In the genomic region with DNA sequence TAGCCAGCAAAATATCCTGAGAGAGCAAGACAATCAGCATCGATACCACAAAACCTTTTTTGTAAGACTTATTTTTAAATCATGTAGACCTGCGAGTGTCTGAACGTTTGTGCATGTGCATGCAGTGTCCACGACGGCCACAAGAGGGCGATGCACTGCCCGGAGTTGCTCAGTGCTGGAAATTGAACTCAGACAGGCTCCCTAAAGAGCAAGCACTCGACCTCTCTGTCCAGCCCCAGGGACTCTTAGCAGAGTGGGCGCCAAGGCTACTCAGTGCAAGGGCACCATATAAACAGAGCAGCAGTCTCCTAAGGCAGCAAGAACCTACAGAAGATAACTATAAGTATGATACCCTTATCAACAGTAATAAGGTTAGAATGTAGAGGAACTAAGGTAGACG, we compare ENCODE assay signal across 8 mouse cellular contexts. TPM values are rescaled to one million over a fixed set of nuclear protein-coding genes. Genes with fewer than 3 reads are reported as not detected.
DNase-seq lines count a peak whose midpoint lies in the region; ATAC-seq and TF ChIP-seq lines count a peak whose summit lies in the region.

No protein-coding gene starts in this region.

- no peak overlapping the region for H3K4me3 ChIP-seq in ES-Bruce4 (ENCODE audit: low read depth, low read length)
- no peak overlapping the region for H3K4me3 ChIP-seq in forebrain, embryonic 16.5 days (replicated peaks; ENCODE audit: low read length)
- H3K4me3 ChIP-seq in kidney, adult 2 months (ENCODE audit: insufficient read depth, low read depth, low read length): no peak overlapping the region
- H3K4me3 ChIP-seq in liver, adult 2 months (ENCODE audit: insufficient read depth, low read depth, low read length): no peak overlapping the region

- H3K36me3 ChIP-seq in ES-Bruce4 (ENCODE audit: control insufficient read depth, insufficient read depth, low read length, poor library complexity, severe bottlenecking): no peaks in the 10 kb centered on the region
- no peaks in the 10 kb centered on the region for H3K36me3 ChIP-seq in forebrain, embryonic 16.5 days (ENCODE audit: control insufficient read depth, insufficient read depth)
- no peaks in the 10 kb centered on the region for H3K36me3 ChIP-seq in kidney, adult 2 months (ENCODE audit: control insufficient read depth, insufficient read depth, low read length)
- H3K36me3 ChIP-seq in liver, adult 2 months (ENCODE audit: control insufficient read depth, insufficient read depth, low read length): no peaks in the 10 kb centered on the region

- TF ChIP-seq EP300 in ES-Bruce4 (IDR thresholded peaks at IDR 0.05; ENCODE audit: insufficient read depth, low read depth, low read length): peak; percentile 52; the same call in 1 of the 2 replicates

- no peak for TF ChIP-seq POLR2A in ES-Bruce4 (IDR thresholded peaks at IDR 0.05; ENCODE audit: insufficient read depth, low read length)
- TF ChIP-seq POLR2A in kidney, adult 2 months (IDR thresholded peaks at IDR 0.05; ENCODE audit: low read depth, low read length): no peak
- TF ChIP-seq POLR2A in liver, adult 2 months (IDR thresholded peaks at IDR 0.05; ENCODE audit: extremely low read depth, insufficient read depth, low read length): no peak

- 30% methylated on average over 10 of the region's 10 CpGs for WGBS in forebrain, embryonic 16.5 days
- WGBS in kidney, adult 2 months: 24% methylated on average over 10 of the region's 10 CpGs
- WGBS in liver, adult 2 months: 19% methylated on average over 10 of the region's 10 CpGs

- no peak overlapping the region for H3K27ac ChIP-seq in ES-Bruce4 (ENCODE audit: insufficient read depth, low read length)
- H3K27ac ChIP-seq in forebrain, embryonic 16.5 days (ENCODE audit: low read length): no peak overlapping the region
- no peak overlapping the region for H3K27ac ChIP-seq in kidney, adult 2 months (ENCODE audit: insufficient read depth, low read depth, low read length)
- no peak overlapping the region for H3K27ac ChIP-seq in liver, adult 2 months (replicated peaks; ENCODE audit: insufficient read depth, low read depth, low read length)

- no peaks in the 10 kb centered on the region for H3K79me2 ChIP-seq in liver, adult 2 months (ENCODE audit: control insufficient read depth, insufficient read depth, low read length)

- peak; percentile 69 for DNase-seq in 3T3-L1 (ENCODE audit: low read depth, low spot score)
- DNase-seq in kidney, adult 2 months: peak; percentile 70
- DNase-seq in liver, adult 2 months (ENCODE audit: extremely low read depth, low read depth, low spot score): peak; percentile 39
- DNase-seq in thymus, postnatal 36 days: peak; percentile 74 to 78

- H3K4me2 ChIP-seq in forebrain, embryonic 16.5 days (ENCODE audit: low read length): no peak overlapping the region

- H3K9ac ChIP-seq in ES-Bruce4 (ENCODE audit: low read depth, poor library complexity, severe bottlenecking): no peak overlapping the region
- H3K9ac ChIP-seq in forebrain, embryonic 16.5 days (replicated peaks; ENCODE audit: low read depth, low read length): no peak overlapping the region
- no peak overlapping the region for H3K9ac ChIP-seq in liver, adult 2 months (ENCODE audit: low read depth, low read length)

- H3K4me1 ChIP-seq in ES-Bruce4 (ENCODE audit: control insufficient read depth, insufficient read depth, low read length): peaks cover 2% of the 10 kb centered on the region
- H3K4me1 ChIP-seq in forebrain, embryonic 16.5 days (replicated peaks; ENCODE audit: control insufficient read depth, insufficient read depth, low read length): peaks cover 1% of the 10 kb centered on the region; the same call in 1 of the 2 replicates
- H3K4me1 ChIP-seq in kidney, adult 2 months (ENCODE audit: control insufficient read depth, insufficient read depth, low read length): no peaks in the 10 kb centered on the region
- no peaks in the 10 kb centered on the region for H3K4me1 ChIP-seq in liver, adult 2 months (ENCODE audit: control insufficient read depth, insufficient read depth, low read length)

- peak; percentile 68; the same call in 1 of the 2 replicates for ATAC-seq in cerebellum, adult (ENCODE audit: insufficient number of reproducible peaks, low FRiP score, low TSS enrichment)
- ATAC-seq in forebrain, embryonic 16.5 days: 0 out of 2 replicates have a peak, but pooled peaks have one; percentile 49
- peak; percentile 65 for ATAC-seq in neutrophil, adult 5-6 weeks (ENCODE audit: extremely low read depth, insufficient number of reproducible peaks, low FRiP score, poor library complexity, severe bottlenecking)

- H3K9me3 ChIP-seq in ES-Bruce4 (replicated peaks; ENCODE audit: control insufficient read depth, insufficient read depth, low read length, poor library complexity, severe bottlenecking): peaks cover 4% of the 10 kb centered on the region; the same call in 1 of the 2 replicates
- no peaks in the 10 kb centered on the region for H3K9me3 ChIP-seq in forebrain, embryonic 16.5 days (ENCODE audit: control insufficient read depth, low read length)

- H3K27me3 ChIP-seq in ES-Bruce4 (ENCODE audit: control insufficient read depth, insufficient read depth, low read length, poor library complexity, severe bottlenecking): no peaks in the 10 kb centered on the region
- peaks cover 8% of the 10 kb centered on the region; the same call in 1 of the 2 replicates for H3K27me3 ChIP-seq in forebrain, embryonic 16.5 days (replicated peaks; ENCODE audit: control insufficient read depth, insufficient read depth, low read length)
- H3K27me3 ChIP-seq in kidney, adult 2 months (replicated peaks; ENCODE audit: control insufficient read depth, insufficient read depth, low read length): no peaks in the 10 kb centered on the region
- no peaks in the 10 kb centered on the region for H3K27me3 ChIP-seq in liver, adult 2 months (ENCODE audit: control insufficient read depth, insufficient read depth, low read length)

- TF ChIP-seq CTCF in ES-Bruce4 (IDR thresholded peaks at IDR 0.05; ENCODE audit: low read depth, low read length): peak; percentile 98
- TF ChIP-seq CTCF in kidney, adult 2 months (conservative IDR thresholded peaks at IDR 0.05; ENCODE audit: insufficient read depth, insufficient read length, low read depth, low read length): peak; percentile 95
- TF ChIP-seq CTCF in liver, adult 2 months (IDR thresholded peaks at IDR 0.05; ENCODE audit: low read depth, low read length): peak; percentile 99

RNA-seq across cellular contexts. Expression of gene St8sia1, which starts 24.5 kb away (rescaled TPM):
- 2.3 and 2.5 TPM in 2 replicates for polyA plus RNA-seq in ES-Bruce4 (2011; ENCODE audit: insufficient read depth, insufficient read length, low read depth, missing spikeins)
- 6.4 and 6.7 TPM in 2 replicates for polyA plus RNA-seq in forebrain, embryonic 16.5 days (2015; fragmentation: Nextera tagmentation; extraction: Ambion mirVana)
- 13.2 and 14.3 TPM in 2 replicates for polyA plus RNA-seq in kidney, adult 2 months (2012; rRNA removed)
- under 0.01 TPM in 2 replicates for total RNA-seq in liver, adult 2 months (2014; rRNA removed)
- 0.01 and 0.02 TPM in 2 replicates for polyA plus RNA-seq in liver, adult 2 months (2012; rRNA removed)
- total RNA-seq in neutrophil, adult 5-6 weeks (2017): 1.9 and 2.1 TPM in 2 replicates
